Mouse (Mus musculus) retina, adult 2 months (tissue): Measurements from ENCODE around the gene Tmem63b.
A peak's percentile ranks its signal among the peaks of the same experiment; 100 is the strongest.

ENCODE experiments used
- DNase-seq: peaks from one replicate; pipeline ENCODE4 v3.0.0-alpha.2; 2012; ENCODE audit warnings: low read depth, low spot score

The Tmem63b gene

GRCm38 (mm10) chr17:45686716-45687115 lies at the start of gene Tmem63b:
Gene Tmem63b, minus strand, starts transcription at chr17:45686905.
- no peak for DNase-seq

DNA sequence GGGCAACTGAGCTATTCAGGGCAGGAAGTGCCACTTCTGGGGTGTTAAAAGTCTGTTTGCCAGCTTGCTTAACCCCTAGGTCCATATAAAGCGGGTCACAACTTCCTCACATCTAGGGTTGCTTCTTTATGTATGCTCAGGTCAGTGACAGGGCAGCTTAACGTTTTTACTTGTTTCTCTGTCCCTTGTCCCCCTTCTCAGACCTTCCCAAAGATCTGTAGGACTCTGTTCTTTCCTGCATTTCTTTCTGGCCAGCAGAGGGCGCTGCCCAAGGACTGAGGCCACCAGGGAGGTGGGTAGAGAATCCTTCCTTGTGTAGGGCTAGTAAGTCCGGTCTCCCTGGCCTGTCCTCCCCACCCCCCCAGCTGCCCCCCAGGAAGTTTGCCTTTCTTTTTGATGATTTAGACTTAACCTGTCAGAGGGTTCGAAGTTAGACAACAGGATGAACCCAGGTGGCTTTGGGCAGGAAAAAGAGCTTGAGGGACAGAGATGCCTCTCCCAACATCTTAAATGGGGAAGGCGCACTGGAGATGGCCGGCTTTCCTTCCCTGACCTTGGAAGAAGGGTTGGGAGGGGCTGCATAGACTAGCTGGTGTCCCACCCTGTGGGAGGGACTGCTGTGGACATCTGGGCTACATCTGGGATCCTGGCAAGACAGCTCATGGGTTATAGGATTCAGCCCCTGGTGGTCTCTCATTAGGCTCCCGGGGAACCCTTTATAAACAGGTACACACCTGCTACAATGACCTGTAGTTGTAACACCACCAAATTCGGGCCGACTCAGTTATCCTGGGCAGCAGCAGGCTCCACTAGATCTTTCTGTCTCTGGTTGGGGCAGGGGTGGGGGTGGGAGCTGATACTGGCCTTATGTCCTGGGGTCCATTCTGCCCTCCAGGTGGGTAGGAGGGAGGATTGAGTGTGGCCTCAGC lies 48.9 kb upstream of the Tmem63b start:
- DNase-seq, result peak; percentile 71

GRCm38 (mm10) chr17:45734881-45735280 lies 48.2 kb upstream of the Tmem63b start:
- no peak for DNase-seq

- no peak for DNase-seq
Measured at GRCm38 (mm10) chr17:45734333-45734732, 47.6 kb upstream of the Tmem63b start.

- no peak for DNase-seq
Measured at GRCm38 (mm10) chr17:45733735-45734301, 47.1 kb upstream of the Tmem63b start, which contains the start of gene 1600014C23Rik. Gene 1600014C23Rik, minus strand, starts transcription at chr17:45733844.

GRCm38 (mm10) chr17:45733038-45733734 lies 46.5 kb upstream of the Tmem63b start:
- DNase-seq, result no peak

DNA sequence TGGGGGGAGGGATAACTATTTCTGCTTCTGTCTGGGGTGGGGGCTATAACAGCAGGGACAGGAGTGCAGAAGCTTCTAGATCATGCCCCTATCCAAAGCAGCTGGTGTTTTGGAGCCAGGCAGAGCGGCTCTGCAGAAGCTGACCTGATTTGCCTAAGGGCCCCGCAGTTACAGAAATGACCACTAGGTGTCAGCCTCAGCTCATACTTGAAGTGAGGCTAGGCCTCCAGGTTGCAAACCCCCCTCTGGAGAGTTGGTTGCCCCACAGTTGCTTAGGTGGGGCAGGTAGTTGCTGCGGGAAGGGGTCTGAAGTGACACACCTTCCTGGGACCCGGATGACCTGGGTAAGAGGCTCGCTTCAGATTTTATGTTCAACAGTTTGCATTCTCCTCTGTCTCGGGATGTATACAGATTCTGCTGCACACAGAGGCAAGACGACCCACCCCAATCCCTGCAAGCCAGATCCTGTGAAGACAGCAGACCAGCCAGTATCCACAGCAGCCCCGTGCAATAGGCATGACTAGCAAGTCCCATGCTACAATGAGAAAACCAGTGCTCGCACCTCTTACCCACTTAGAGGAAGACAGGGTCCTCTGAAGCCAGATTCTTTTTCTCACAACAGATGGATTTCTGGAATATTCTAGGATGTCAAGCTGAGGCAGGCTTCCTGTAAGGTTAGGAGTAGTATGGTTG lies 44.6 kb upstream of the Tmem63b start:
- DNase-seq, result peak; percentile 91

- DNase-seq, result no peak
Measured at GRCm38 (mm10) chr17:45730696-45731095, 44.0 kb upstream of the Tmem63b start.

DNA sequence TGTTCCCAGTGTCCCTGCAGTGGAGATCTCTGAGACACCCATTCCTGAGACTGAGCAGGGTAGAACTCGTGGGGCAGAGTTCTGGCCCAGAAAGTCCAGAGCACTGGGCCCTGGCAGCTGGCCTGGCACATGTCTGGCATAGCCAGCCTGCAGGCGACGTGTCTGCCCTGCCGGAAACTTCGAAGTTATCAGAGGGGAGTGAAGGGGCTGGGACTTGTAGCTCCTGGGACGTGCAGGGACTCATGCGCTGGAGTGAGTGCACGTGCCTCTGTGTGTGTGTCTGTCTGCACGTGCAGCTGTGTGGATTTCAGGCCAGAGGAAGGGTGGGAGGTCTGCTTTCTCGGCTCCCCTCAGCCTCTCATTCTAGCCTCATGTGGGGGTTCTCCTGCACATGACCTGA lies 42.7 kb upstream of the Tmem63b start:
- DNase-seq, result no peak

DNA sequence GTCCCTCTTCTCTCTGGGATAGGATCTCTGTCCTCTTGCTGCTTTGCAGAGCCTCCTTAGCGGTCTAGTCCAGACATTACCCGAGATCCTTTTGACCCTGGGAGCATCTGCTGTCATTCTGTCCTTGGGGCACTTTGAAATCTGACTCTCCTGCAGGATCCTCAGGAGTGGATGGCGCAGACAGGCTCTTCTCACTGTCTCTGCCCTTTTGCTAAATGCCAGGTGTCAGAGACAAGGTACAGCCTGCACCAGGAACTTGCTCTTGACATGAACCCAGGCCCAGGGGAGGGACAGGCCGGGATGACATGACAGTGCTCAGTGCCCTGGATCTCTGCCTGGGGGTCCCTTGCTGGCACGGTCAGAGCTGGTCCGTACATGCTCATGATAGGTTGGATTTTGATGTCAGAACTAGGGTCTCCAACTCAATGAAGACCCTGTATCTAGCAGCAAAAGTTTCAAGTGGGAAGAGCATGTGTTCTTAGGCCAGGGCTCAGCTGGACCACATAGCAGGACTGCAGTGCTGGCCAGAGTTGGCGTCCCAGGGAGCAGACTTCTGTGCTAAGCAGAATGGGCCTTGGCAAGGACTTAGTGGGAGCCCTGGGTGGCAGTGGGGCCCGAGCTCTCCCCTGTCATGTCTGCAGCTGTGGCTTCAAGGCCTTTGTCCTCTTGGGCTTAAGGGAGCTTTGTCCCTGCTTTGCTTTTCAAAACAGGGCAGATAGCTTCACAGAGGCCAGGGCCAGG lies 41.4 kb upstream of the Tmem63b start:
- no peak for DNase-seq

GRCm38 (mm10) chr17:45727481-45727880 lies 40.8 kb upstream of the Tmem63b start:
- no peak for DNase-seq

DNA sequence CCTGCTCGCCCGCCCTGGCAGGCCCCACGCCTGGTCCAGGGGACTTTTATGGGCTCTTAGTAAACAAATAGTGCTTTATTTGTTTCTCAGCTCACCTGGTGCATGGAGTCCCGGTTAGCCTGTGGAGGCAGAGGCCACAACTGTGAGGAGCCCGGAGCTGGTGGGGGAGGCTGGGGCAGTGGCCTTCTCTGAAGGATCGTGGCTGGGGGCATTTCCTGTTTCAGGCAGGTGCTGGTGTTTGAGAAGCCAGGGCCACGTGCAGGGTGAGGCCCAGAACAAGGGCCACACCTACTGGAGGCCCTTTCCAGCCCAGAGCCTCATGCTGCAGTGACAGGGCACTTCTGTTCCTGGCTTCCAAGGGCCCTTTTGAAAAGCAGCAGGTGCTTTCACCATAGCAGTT lies 39.5 kb upstream of the Tmem63b start:
- no peak for DNase-seq

GRCm38 (mm10) chr17:45724574-45724921 lies 37.8 kb upstream of the Tmem63b start:
- DNase-seq, result no peak

DNA sequence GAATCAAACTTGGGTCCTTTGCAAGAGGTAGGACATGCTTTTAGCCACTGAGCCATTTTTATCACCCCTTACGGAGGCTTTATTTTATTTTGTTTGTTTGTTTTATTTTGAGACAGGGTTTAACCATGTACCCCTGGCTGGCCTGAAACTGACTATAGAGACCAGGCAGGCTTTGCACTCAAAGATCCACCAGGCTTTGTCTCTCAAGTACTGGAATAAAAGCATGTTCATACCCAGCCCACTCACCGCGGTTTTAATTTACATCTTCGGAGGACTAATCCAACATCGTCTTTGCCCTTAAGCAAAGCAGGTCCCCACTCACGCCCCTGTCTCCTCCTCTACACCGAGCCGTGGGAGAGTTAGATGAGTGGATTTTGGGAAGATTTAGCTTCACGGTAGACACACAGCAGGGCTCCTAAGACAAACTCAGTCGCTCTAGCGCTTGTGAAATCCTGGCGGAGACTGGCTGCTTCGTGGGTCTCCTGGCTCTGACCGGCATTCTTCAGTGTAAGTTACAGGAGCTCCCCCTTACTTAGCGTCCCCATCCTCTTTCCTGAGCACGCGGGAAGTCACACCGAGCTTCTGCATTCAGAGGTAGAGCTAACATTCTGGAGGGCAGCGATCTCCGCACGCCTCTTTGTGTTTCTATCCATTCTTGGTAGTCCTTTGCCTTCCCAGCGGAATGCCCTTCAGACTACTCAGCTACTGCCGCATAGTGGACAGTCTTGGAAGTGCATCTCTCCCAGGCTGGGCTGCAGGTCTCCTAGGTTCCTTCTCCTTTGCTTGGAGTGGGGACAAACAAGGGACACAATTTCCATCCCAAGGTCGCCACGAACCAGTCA lies 37.2 kb upstream of the Tmem63b start:
- no peak for DNase-seq

DNA sequence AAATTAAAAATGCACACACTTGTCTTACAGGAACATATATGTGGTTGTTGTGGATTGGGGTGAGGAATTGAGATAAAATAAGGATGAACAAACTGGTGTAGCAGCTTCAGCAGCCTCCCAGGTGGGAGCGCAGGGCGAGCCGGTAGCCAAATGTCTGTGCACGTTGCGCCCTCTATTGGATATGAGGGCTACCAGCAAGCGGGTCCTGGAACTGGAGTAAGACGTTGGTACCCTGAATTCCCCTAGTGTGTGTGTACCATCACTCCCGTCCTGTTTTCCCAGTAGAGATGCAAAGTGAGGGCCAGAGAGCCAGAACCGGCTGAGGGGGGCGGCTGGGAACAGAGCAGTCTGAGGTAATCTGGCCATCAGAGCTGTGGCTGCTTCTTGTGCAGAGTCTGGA lies 31.6 kb upstream of the Tmem63b start:
- DNase-seq, result no peak

- no peak for DNase-seq
Measured at GRCm38 (mm10) chr17:45711525-45711924, 24.8 kb upstream of the Tmem63b start.

DNA sequence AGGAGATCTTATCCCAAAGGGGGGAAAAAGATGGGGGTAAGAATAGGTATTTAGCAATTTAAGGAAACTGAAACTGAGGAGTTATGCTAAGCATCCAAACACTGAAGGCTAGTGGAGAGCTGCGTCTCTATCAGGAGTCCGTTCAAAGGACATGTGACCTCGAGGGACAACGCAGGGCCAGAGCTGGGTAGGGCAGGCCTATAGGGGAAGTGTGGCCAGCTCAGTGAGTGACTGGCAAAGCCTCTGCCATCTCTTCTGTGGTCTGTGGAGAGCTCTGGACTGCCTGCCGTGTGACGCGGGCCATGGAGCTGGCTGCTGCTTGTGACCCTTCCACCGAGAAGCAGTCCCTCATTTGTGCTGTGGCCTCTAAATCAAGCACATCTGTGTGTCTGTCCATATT lies 23.7 kb upstream of the Tmem63b start:
- no peak for DNase-seq

DNA sequence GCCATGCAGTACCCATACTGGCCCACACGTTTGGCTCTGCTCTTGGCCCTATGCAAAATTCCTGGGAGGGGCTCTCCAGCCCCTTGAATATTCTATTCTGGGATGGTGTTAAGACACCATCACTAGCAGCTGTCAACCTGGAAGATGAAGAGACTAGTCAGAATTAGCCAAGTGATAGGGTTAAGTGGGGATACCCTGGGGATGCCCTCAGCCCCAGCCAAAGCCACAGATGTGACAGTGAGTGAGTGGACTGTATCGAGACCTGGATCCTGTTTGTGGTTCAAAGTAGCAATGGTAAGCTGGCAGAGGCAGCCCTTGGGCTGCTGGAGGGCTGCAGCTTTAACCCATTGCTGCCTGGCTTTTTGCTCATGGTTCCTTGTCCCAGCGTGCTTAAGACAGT lies 23.1 kb upstream of the Tmem63b start:
- no peak for DNase-seq

DNA sequence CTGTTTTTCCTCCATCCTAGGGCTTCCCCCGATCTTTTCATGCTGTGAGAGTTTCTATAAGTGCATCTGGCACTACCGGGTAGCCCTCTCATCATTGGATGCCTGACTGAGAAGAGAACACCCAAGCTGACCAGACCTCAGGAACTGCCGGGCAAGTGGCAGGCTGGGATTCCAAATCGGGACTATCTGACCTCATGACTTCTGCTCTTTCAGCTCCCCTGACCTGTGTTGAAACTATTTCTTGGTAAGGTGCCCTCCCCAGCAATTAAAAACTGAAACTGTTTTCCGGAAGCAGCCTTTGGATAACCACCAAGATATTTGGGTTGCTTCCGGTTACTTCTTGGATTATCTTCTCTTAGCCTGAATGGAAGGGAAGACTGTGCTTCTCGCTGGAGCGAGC lies 21.5 kb upstream of the Tmem63b start:
- no peak for DNase-seq

GRCm38 (mm10) chr17:45707376-45707775 lies 20.7 kb upstream of the Tmem63b start:
- no peak for DNase-seq
